Comparison of ENCODE assay signal across 21 mouse cellular contexts in genomic region chr12:77970026-77970425, GRCm38 (mm10).
DNase-seq lines count a peak whose midpoint lies in the region; ATAC-seq and TF ChIP-seq lines count a peak whose summit lies in the region.
"Had no signal": no experiment of that assay in that cellular context is flagged by ENCODE, and none has a peak within 500 bp of the region (broad histone marks: within the 10 kb centered on the region; RNA-seq: fewer than 3 reads in every experiment).

No protein-coding gene starts in this region.

- ATAC-seq in forebrain, embryonic 15.5 days (replicated peaks) = no peak

- TF ChIP-seq POLR2A in embryonic fibroblast, embryonic 13.5 days (IDR thresholded peaks at IDR 0.05; ENCODE audit: low read depth, low read length) = no peak

- H3K4me3 ChIP-seq in embryonic fibroblast, embryonic 13.5 days (ENCODE audit: insufficient read depth, low read length) = no peak overlapping the region
- no peak overlapping the region for H3K4me3 ChIP-seq in forebrain, embryonic 15.5 days
- H3K4me3 ChIP-seq: embryonic facial prominence, embryonic 12.5 days; hindbrain, embryonic 12.5 days; megakaryocyte, embryonic 14.5 days had no signal

- WGBS in forebrain, embryonic 15.5 days = 83% methylated on average over 1 of the region's 1 CpGs

- H3K4me1 ChIP-seq in embryonic fibroblast, embryonic 13.5 days (ENCODE audit: control insufficient read depth, insufficient read depth, low read length) = no peaks in the 10 kb centered on the region; the same call in none of the 2 replicates
- H3K4me1 ChIP-seq in forebrain, embryonic 15.5 days = no peaks in the 10 kb centered on the region
- H3K4me1 ChIP-seq: embryonic facial prominence, embryonic 12.5 days; hindbrain, embryonic 12.5 days; megakaryocyte, embryonic 14.5 days had no signal

- no peak overlapping the region for H3K4me2 ChIP-seq in forebrain, embryonic 15.5 days (replicated peaks)
- H3K4me2 ChIP-seq: embryonic facial prominence, embryonic 12.5 days; heart, embryonic 11.5 days; hindbrain, embryonic 12.5 days; liver, embryonic 11.5 days had no signal

- no peaks in the 10 kb centered on the region for H3K36me3 ChIP-seq in forebrain, embryonic 15.5 days
- H3K36me3 ChIP-seq: embryonic facial prominence, embryonic 12.5 days; G1E; hindbrain, embryonic 12.5 days had no signal

- no peak for TF ChIP-seq CTCF in embryonic fibroblast, embryonic 13.5 days (IDR thresholded peaks at IDR 0.05; ENCODE audit: borderline replicate concordance, insufficient read depth, low read length)

- no peak overlapping the region for H3K9ac ChIP-seq in forebrain, embryonic 15.5 days (replicated peaks)
- H3K9ac ChIP-seq: embryonic facial prominence, embryonic 12.5 days; hindbrain, embryonic 12.5 days had no signal

- DNase-seq in embryo, embryonic 10.5 days (ENCODE audit: low spot score) = peak; percentile 30
- no peak for DNase-seq in embryo, embryonic 9.5 days (ENCODE audit: extremely low spot score)
- DNase-seq in 3T3-L1 (ENCODE audit: low read depth, low spot score) = peak; percentile 98
- DNase-seq in Muller cell, postnatal 12 days (ENCODE audit: inconsistent ontology term) = peak; percentile 80
- no peak for DNase-seq in B cell, adult 2 months
- DNase-seq in retina, embryonic 14.5 days (ENCODE audit: low spot score) = no peak
- DNase-seq: cerebellum, adult 18-20 months; cerebellum, postnatal 25 days; heart, postnatal 14 days; lung, adult 18-20 months; midbrain, embryonic 14.5 days; retina, postnatal 1 day; right cerebral cortex, postnatal 4 days had no signal

- no peaks in the 10 kb centered on the region for H3K27me3 ChIP-seq in forebrain, embryonic 15.5 days
- H3K27me3 ChIP-seq: embryonic facial prominence, embryonic 12.5 days; hindbrain, embryonic 12.5 days; megakaryocyte, embryonic 14.5 days had no signal

- peak overlapping the region; percentile 54 for H3K27ac ChIP-seq in embryonic fibroblast, embryonic 13.5 days (ENCODE audit: insufficient read depth, low read length)
- no peak overlapping the region for H3K27ac ChIP-seq in forebrain, embryonic 15.5 days (replicated peaks)
- H3K27ac ChIP-seq: embryonic facial prominence, embryonic 12.5 days; hindbrain, embryonic 12.5 days had no signal

- no peaks in the 10 kb centered on the region for H3K9me3 ChIP-seq in forebrain, embryonic 15.5 days
- H3K9me3 ChIP-seq: embryonic facial prominence, embryonic 12.5 days; G1E had no signal

Comparison
In these comparisons a context has a peak if more than half of its experiments do, and no peak if none do; other contexts are left out.
1. DNase-seq: peak in embryo, embryonic 10.5 days (single experiment), 3T3-L1 (single experiment) and Muller cell, postnatal 12 days (single experiment); none in embryo, embryonic 9.5 days (single experiment), B cell, adult 2 months (0 of 2) and retina, embryonic 14.5 days (single experiment).